Mouse (Mus musculus): ENCODE results near the gene Arl5b. TPM values are rescaled to one million over a fixed set of nuclear protein-coding genes. Genes with fewer than 3 reads are reported as not detected.

The Arl5b gene
- total RNA-seq, 2 experiments from 2014 or later, result 33.5 to 40.1 TPM

GRCm38 (mm10) chr2:15111808-15112440, 62.7 kb downstream of the Arl5b start:
- no peak for DNase-seq (ENCODE audit: extremely low spot score in 1 of 2, low spot score in 1 of 2)

DNA sequence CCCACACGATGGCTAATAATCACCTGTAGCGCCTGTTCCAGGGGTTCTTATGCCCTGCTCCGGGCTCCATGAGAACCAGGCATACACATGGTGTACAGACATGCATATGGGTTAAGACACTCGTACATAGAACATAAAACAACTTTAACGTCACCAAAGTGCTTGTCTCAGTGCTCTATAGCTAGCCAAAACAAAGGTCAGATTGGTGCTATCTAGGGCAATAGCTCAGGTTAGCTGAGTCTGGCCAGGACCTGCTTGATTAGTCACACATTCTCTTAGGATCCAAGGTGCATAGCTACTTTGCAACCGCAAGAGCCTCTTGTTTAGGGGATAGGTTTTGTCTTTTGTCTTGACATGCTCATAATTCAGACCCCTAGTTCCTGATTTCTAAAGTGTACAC, 63.5 kb downstream of the Arl5b start:
- DNase-seq (ENCODE audit: extremely low spot score in 1 of 2, low spot score in 1 of 2), result no peak

GRCm38 (mm10) chr2:15121217-15121680, 72.1 kb downstream of the Arl5b start:
- DNase-seq (ENCODE audit: extremely low spot score in 1 of 2, low spot score in 1 of 2), result no peak

Other genes with a start within 250 kb of the Arl5b start
- 1 to 10 TPM; 7.2 to 9.5 TPM for gene Nsun6, start 5.7 kb downstream of the Arl5b start, total RNA-seq (2021)

Measured in layer of hippocampus, postnatal 25 days (tissue).